Mouse (Mus musculus) thymus, adult 2 months (tissue): ENCODE measurements around the gene 1700113H08Rik. TPM values are rescaled to one million over a fixed set of nuclear protein-coding genes. Genes with fewer than 3 reads are reported as not detected.

Experiments used
- DNase-seq: peaks from one replicate; pipeline ENCODE4 v3.0.0; 2021
- H3K27ac ChIP-seq: fragments of 200-500 bp; 2 replicates; pipeline ENCODE4 v1.5.1; 2012; ENCODE audit warnings: low read length, control low read depth; ENCODE audit not compliant: control insufficient read depth, insufficient read depth
- H3K27me3 ChIP-seq: fragments of 200-500 bp; 2 replicates; pipeline ENCODE4 v1.6.1; 2012; ENCODE audit warnings: mild to moderate bottlenecking, low read length, moderate library complexity, mixed read lengths; ENCODE audit not compliant: control insufficient read depth, insufficient read depth
- H3K36me3 ChIP-seq: fragments of 200-500 bp; 2 replicates; pipeline ENCODE4 v1.6.1; 2012; ENCODE audit warnings: mild to moderate bottlenecking, low read length, moderate library complexity; ENCODE audit not compliant: control insufficient read depth, insufficient read depth
- H3K4me1 ChIP-seq: fragments of 200-500 bp; replicated peaks from 2 replicates; pipeline ENCODE4 v1.6.1; 2012; ENCODE audit warnings: low read length; ENCODE audit not compliant: control insufficient read depth, insufficient read depth
- H3K4me3 ChIP-seq: fragments of 200-500 bp; 2 replicates; pipeline ENCODE4 v1.5.1; 2012; ENCODE audit warnings: mild to moderate bottlenecking, low read length, control low read depth, moderate library complexity; ENCODE audit not compliant: control insufficient read depth, insufficient read depth
- CTCF ChIP-seq: fragments of 200-500 bp; IDR thresholded peaks from 2 replicates; pipeline ENCODE4 v1.5.1; 2012; ENCODE audit warnings: mild to moderate bottlenecking, control low read depth, low read length, moderate library complexity, borderline replicate concordance; ENCODE audit not compliant: control insufficient read depth, poor library complexity, insufficient read depth; ENCODE audit errors: extremely low read depth
- POLR2A ChIP-seq: fragments of 200-500 bp; IDR thresholded peaks from 2 replicates; pipeline ENCODE4 v1.6.1; 2012; ENCODE audit warnings: mild to moderate bottlenecking, low read length, control low read depth, moderate library complexity; ENCODE audit not compliant: control insufficient read depth, poor library complexity, insufficient read depth; ENCODE audit errors: extremely low read depth
- WGBS: fragments of 180-500 bp; shearing (Covaris S2); methylation state at CpG from one replicate; pipeline ENCODE4 v1.1.7; 2018; 5-methylcytosine and 5-hydroxymethylcytosine counted together
- polyA plus RNA-seq: library from polyadenylated mRNA; depleted of rRNA; stranded (reverse); fragments of >200 nt; gene quantifications from 2 replicates; pipeline ENCODE4 v1.2.3, GENCODE M21; 2012

The 1700113H08Rik gene
- polyA plus RNA-seq, 1 experiment: 0.08 TPM

DNA sequence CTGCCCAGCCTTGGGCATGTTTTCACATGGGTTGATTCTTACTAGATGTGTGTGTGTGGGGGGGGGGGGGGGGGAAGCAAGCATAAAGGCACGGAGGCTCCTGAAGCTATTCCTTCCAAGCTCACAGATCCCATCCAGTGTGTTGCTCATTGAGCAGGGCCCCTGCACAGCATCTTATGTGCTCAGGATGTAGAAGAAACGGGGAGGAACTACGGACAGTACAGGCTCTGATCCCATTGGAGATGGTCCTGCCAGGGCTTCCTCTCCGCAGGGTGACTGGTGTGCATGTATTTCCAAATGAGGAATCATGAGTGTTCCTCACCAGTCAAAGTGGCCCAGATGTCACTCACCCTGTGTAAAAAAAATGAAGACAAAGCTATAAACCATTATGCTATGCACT lies 42.8 kb downstream of the 1700113H08Rik start:
- peaks cover 8% of the 10 kb centered on the region; the same call in 1 of the 2 replicates for H3K4me1 ChIP-seq
- no peaks in the 10 kb centered on the region for H3K27me3 ChIP-seq
- H3K4me3 ChIP-seq: no peak overlapping the region
- WGBS: 96% methylated on average over 4 of the region's 4 CpGs
- H3K27ac ChIP-seq: no peak overlapping the region
- no peak for TF ChIP-seq POLR2A
- no peak for TF ChIP-seq CTCF
- DNase-seq: no peak
- no peaks in the 10 kb centered on the region for H3K36me3 ChIP-seq

DNA sequence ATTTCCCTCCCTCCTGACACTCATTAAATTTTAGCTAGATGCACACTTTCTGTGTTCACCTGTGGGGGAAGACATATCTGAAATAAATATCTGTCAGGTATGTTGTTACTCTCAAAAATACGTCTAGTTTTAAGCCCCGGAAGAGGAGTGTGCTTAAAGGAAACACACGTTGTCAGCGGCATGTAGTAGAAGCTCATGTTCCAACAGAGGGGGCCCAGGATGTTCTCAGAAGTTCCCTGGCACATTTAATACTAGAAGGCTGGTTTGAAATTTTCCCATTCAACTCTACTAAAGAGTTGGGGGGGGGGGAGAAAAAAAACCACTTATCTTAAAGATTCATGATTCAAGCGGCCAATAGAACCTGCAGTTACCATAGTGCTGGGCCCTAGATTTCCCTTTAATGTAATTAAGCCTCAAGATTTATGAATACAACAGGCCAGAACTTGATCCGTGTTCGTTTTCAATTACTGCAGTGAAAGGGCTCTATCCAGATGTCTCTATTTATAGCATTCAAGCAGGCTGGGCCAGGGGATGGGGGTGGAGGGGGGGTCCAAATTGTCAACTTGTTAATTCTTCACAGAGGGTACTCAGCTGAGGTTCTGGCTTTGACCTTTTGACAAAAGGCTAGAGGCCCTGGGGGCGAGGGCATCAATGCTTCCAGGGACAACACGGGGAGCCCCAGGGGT lies 43.6 kb downstream of the 1700113H08Rik start:
- WGBS: 88% methylated on average over 9 of the region's 9 CpGs
- H3K36me3 ChIP-seq: no peaks in the 10 kb centered on the region
- no peak for TF ChIP-seq CTCF
- TF ChIP-seq POLR2A: no peak
- H3K4me1 ChIP-seq: peaks cover 8% of the 10 kb centered on the region; the same call in 1 of the 2 replicates
- no peaks in the 10 kb centered on the region for H3K27me3 ChIP-seq
- no peak overlapping the region for H3K4me3 ChIP-seq
- no peak for DNase-seq
- no peak overlapping the region for H3K27ac ChIP-seq

DNA sequence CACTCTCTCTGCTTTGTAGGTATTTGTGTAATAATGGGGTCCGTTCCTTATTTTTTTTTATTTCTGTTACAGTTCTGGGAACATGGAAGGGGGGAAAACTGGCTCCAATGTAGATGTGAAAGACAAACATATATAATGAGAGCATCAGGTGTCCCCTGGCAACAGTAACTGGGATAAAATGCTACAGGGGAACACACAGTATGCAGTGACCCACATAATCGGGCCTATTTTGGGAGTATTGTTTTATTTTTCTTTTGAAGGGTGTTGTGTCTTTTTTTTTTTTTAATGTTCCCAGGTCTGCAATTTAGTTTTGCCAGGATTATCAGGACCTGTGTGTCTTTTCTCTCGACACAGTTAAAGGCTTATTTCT lies 44.1 kb downstream of the 1700113H08Rik start:
- Histone ChIP-seq H3K4me3 (no peak overlapping the region), H3K36me3 (no peaks in the 10 kb centered on the region), H3K27ac (no peak overlapping the region), H3K27me3 (no peaks in the 10 kb centered on the region), H3K4me1 (peaks cover 8% of the 10 kb centered on the region; the same call in 1 of the 2 replicates)
- no peak for DNase-seq
- TF ChIP-seq POLR2A: no peak
- WGBS: 90% methylated on average over 3 of the region's 3 CpGs

DNA sequence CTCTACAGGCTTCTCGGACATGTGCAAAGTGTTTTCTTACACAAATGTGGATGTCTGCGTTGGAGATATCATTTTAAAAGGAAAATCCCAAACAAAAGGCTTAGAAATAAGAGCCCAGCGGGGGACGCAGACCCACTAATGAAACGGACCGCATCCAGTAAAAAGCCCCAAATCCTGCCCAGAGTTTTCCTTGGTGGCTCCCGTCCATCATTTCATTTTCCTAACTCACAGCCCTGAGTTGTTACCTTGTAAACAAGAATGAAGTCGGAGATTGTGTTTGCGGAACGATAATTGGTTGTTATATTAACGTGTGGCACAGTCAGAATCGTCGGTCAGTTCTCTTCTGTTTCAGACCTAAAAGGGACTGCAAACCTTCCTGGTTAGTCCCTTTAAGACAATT lies 44.6 kb downstream of the 1700113H08Rik start:
- no peak for DNase-seq
- TF ChIP-seq POLR2A (no peak), CTCF (no peak)
- WGBS: 94% methylated on average over 13 of the region's 13 CpGs
- Histone ChIP-seq H3K27ac (no peak overlapping the region), H3K36me3 (no peaks in the 10 kb centered on the region), H3K4me1 (peaks cover 11% of the 10 kb centered on the region), H3K4me3 (no peak overlapping the region), H3K27me3 (no peaks in the 10 kb centered on the region)

DNA sequence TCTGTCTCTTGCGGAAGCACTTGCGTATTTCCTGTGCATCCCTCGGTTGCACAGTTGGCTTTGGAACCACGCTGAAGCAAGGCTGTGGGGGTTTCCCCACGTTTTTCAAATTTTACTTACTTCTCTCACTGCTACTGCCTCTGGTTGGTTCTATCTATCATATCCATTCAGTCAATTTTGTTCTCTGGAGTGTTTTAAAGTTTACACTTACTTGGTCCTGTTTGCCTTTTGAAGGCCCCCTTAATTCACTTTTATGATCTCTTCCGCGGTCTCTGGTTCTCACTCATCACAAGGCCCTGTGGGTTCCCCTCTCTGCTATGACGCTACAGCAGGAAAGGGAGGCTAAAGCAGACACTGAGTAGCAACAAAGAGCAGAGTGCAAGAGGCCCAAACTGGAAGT lies 45.4 kb downstream of the 1700113H08Rik start:
- DNase-seq: no peak
- Histone ChIP-seq H3K36me3 (no peaks in the 10 kb centered on the region), H3K27ac (no peak overlapping the region; the same call in 1 of the 2 replicates), H3K27me3 (no peaks in the 10 kb centered on the region), H3K4me1 (peaks cover 10% of the 10 kb centered on the region), H3K4me3 (no peak overlapping the region)
- TF ChIP-seq CTCF (no peak), POLR2A (no peak)
- 53% methylated on average over 8 of the region's 8 CpGs for WGBS

DNA sequence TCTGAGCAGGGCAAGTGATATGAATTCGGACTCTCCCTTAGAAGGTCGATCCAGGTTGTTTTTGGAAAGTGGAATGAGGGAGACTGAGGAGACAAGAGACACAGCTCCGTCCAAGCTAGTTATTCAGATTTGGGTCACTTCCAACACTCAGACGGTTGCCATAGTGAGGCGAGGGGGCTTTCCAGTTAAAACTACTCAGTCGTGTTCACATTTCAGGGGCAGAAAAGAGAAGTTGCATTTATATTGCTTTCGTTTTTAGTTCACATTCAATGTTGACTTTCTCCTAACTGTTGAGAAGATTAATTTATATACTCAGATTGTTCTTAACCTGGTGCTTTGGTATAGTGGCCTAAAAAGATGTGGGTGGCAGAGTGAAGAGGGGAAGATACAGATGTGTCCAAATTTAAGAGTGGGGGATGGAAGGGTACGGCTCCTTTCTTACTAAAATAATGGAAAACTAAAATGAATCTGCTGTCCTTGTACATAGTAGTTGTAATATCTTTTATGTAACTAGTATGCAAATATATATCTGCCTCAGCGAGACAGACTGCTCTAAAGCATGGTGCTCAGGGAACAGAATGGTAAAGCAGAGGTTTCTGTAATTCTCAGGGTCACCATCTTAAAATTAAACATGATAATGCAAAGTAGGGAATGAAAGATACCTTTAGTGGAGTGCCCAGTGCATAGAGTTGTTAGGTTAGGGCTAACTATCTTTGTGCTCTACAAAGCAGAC lies 49.9 kb downstream of the 1700113H08Rik start:
- H3K27me3 ChIP-seq: no peaks in the 10 kb centered on the region
- WGBS: 30% methylated on average over 9 of the region's 9 CpGs
- no peak for DNase-seq
- peaks cover 7% of the 10 kb centered on the region for H3K4me1 ChIP-seq
- H3K4me3 ChIP-seq: no peak overlapping the region
- H3K27ac ChIP-seq: no peak overlapping the region
- no peaks in the 10 kb centered on the region for H3K36me3 ChIP-seq
- TF ChIP-seq CTCF (no peak), POLR2A (no peak)
